Mouse (Mus musculus): ENCODE results near the gene Scarf1. TPM values are rescaled to one million over a fixed set of nuclear protein-coding genes. Genes with fewer than 3 reads are reported as not detected.
A peak's percentile ranks its signal among the peaks of the same experiment; 100 is the strongest.

Scarf1 gene
- polyA plus RNA-seq, 1 experiment from 2014 or later, result 3.6 TPM

- peak within 1 kb of the TSS; percentile 74 for H3K27ac ChIP-seq (ENCODE audit: low read length)
- ATAC-seq, result peak; percentile 74
- H3K27me3 ChIP-seq (replicated peaks; ENCODE audit: control insufficient read depth, insufficient read depth, low read length), result no peaks in the 10 kb centered on the region
- H3K9me3 ChIP-seq (ENCODE audit: control insufficient read depth, low read length), result no peaks in the 10 kb centered on the region
- peaks cover 31% of the 10 kb centered on the region for H3K36me3 ChIP-seq (ENCODE audit: control insufficient read depth, insufficient read depth)
- 2% methylated on average over 42 of the region's 43 CpGs for WGBS
- peak within 1 kb of the TSS; percentile 68 for H3K9ac ChIP-seq (replicated peaks; ENCODE audit: low read depth, low read length)
- peaks cover 15% of the 10 kb centered on the region for H3K4me1 ChIP-seq (replicated peaks; ENCODE audit: control insufficient read depth, insufficient read depth, low read length)
- peak within 1 kb of the TSS; percentile 58 for H3K4me3 ChIP-seq (replicated peaks; ENCODE audit: low read length)
- peak within 1 kb of the TSS; percentile 95 for H3K4me2 ChIP-seq (ENCODE audit: low read length)
Measured at GRCm38 (mm10) chr11:75509741-75510626, 3.4 kb upstream of the Scarf1 start, which contains the start of gene Rilp. Gene Rilp, plus strand, starts transcription at chr11:75510094.

DNA sequence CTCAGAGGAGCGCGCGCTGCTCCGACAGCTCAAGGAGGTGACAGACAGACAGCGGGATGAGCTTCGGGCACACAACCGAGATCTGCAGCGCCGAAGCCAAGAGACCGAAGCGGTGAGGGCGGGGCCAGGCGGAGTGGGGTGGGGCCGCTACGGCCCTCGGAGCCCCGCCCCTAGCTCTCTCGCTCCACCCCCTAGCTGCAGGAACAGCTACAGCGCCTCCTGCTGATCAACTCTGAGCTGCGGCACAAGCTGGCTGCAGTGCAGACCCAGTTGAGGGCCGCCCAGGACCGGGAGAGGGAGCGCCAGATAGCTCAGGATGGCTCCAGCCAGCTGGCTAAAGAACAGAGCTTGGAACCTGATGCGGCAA lies 2.7 kb upstream of the Scarf1 start:
- Histone ChIP-seq H3K36me3 (ENCODE audit: control insufficient read depth, insufficient read depth) (peaks cover 27% of the 10 kb centered on the region), H3K4me2 (ENCODE audit: low read length) (peak overlapping the region; percentile 95), H3K9me3 (ENCODE audit: control insufficient read depth, low read length) (no peaks in the 10 kb centered on the region), H3K9ac (replicated peaks; ENCODE audit: low read depth, low read length) (peak overlapping the region; percentile 68), H3K27ac (ENCODE audit: low read length) (peak overlapping the region; percentile 74), H3K27me3 (replicated peaks; ENCODE audit: control insufficient read depth, insufficient read depth, low read length) (no peaks in the 10 kb centered on the region), H3K4me1 (replicated peaks; ENCODE audit: control insufficient read depth, insufficient read depth, low read length) (peaks cover 15% of the 10 kb centered on the region), H3K4me3 (replicated peaks; ENCODE audit: low read length) (peak overlapping the region; percentile 58)
- peak; percentile 86 for ATAC-seq
- under 1% methylated on average over 24 of the region's 24 CpGs for WGBS

DNA sequence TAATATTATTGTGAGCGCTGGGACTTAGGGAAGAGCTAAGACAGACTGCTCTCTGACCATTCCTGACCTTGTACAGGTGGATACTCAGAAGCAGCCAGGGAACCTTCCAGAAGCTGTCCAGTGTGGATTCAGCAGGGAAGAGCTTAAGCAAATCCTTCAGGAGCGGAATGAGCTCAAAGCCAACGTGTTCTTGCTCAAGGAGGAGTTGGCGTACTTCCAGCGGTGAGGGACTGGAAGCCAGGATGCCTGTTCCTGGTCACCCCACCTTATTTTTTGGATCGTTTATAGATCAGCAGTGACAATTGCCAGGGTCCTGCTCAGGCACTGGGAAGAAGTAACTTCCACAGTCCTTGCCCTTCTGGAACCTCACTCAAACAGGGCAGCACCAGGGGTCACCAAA lies 2.1 kb upstream of the Scarf1 start:
- H3K9ac ChIP-seq (replicated peaks; ENCODE audit: low read depth, low read length), result no peak overlapping the region
- H3K36me3 ChIP-seq (ENCODE audit: control insufficient read depth, insufficient read depth), result peaks cover 23% of the 10 kb centered on the region
- no peak overlapping the region for H3K4me2 ChIP-seq (ENCODE audit: low read length)
- whole genome bisulfite sequencing, result 79% methylated on average over 6 of the region's 6 CpGs
- no peak overlapping the region for H3K27ac ChIP-seq (ENCODE audit: low read length)
- H3K9me3 ChIP-seq (ENCODE audit: control insufficient read depth, low read length), result no peaks in the 10 kb centered on the region
- H3K4me3 ChIP-seq (replicated peaks; ENCODE audit: low read length), result no peak overlapping the region
- H3K4me1 ChIP-seq (replicated peaks; ENCODE audit: control insufficient read depth, insufficient read depth, low read length), result peaks cover 15% of the 10 kb centered on the region
- no peaks in the 10 kb centered on the region for H3K27me3 ChIP-seq (replicated peaks; ENCODE audit: control insufficient read depth, insufficient read depth, low read length)
- ATAC-seq, result no peak

GRCm38 (mm10) chr11:75512301-75513018 lies 880 bp upstream of the Scarf1 start:
- WGBS, result 79% methylated on average over 9 of the region's 9 CpGs
- H3K4me3 ChIP-seq (replicated peaks; ENCODE audit: low read length), result no peak overlapping the region
- H3K4me1 ChIP-seq (replicated peaks; ENCODE audit: control insufficient read depth, insufficient read depth, low read length), result peaks cover 15% of the 10 kb centered on the region
- H3K9me3 ChIP-seq (ENCODE audit: control insufficient read depth, low read length), result no peaks in the 10 kb centered on the region
- no peak for ATAC-seq
- no peak overlapping the region for H3K9ac ChIP-seq (replicated peaks; ENCODE audit: low read depth, low read length)
- H3K27ac ChIP-seq (ENCODE audit: low read length), result no peak overlapping the region
- H3K36me3 ChIP-seq (ENCODE audit: control insufficient read depth, insufficient read depth), result peaks cover 18% of the 10 kb centered on the region
- no peaks in the 10 kb centered on the region for H3K27me3 ChIP-seq (replicated peaks; ENCODE audit: control insufficient read depth, insufficient read depth, low read length)
- no peak overlapping the region for H3K4me2 ChIP-seq (ENCODE audit: low read length)

GRCm38 (mm10) chr11:75515186-75515585 lies 1.8 kb downstream of the Scarf1 start:
- ATAC-seq, result no peak
- Histone ChIP-seq H3K9me3 (ENCODE audit: control insufficient read depth, low read length) (no peaks in the 10 kb centered on the region), H3K27ac (ENCODE audit: low read length) (no peak overlapping the region), H3K4me3 (replicated peaks; ENCODE audit: low read length) (no peak overlapping the region), H3K36me3 (ENCODE audit: control insufficient read depth, insufficient read depth) (no peaks in the 10 kb centered on the region), H3K4me1 (replicated peaks; ENCODE audit: control insufficient read depth, insufficient read depth, low read length) (peaks cover 6% of the 10 kb centered on the region), H3K9ac (replicated peaks; ENCODE audit: low read depth, low read length) (no peak overlapping the region), H3K4me2 (ENCODE audit: low read length) (no peak overlapping the region), H3K27me3 (replicated peaks; ENCODE audit: control insufficient read depth, insufficient read depth, low read length) (no peaks in the 10 kb centered on the region)
- WGBS, result 93% methylated on average over 25 of the region's 25 CpGs

DNA sequence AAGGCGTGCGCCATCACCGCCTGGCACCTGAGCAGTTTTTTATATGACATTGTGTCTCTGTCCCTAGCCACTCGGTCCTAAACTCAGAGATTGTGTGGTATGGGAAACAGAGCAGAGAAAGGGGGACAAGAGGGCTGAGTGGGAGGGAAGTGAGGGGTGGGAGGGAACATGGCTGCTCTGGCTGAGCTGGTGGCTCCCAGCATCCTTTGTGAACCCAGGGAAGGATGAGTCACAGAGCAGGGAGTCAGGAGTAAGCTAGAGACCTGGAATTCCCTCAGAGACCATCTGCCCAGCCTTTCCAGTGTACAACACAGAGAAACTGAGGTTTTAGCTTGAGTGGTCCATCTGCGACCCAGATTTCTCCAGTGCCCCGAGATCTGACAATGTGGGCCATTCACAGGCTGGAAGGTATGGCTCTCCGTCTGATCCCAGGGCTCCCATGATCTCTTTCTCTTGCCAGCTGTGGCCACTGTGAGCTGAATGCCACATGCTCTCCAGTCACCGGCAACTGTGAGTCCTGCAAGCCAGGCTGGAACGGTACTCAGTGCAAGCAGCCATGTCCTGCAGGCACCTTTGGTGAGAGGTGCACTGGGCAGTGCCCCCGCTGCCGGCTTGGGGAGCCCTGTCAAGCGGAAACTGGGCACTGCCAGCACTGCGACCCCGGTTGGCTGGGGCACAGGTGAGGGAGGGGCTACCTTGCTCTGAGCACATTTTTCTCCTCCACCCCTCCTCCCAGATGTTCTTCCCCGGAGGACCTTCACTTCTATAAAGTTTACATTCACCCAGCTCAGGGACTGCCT lies 6.7 kb downstream of the Scarf1 start:
- ATAC-seq, result no peak
- 79% methylated on average over 15 of the region's 15 CpGs for WGBS
- no peaks in the 10 kb centered on the region for H3K36me3 ChIP-seq (ENCODE audit: control insufficient read depth, insufficient read depth)
- H3K9me3 ChIP-seq (ENCODE audit: control insufficient read depth, low read length), result no peaks in the 10 kb centered on the region
- no peak overlapping the region for H3K9ac ChIP-seq (replicated peaks; ENCODE audit: low read depth, low read length)
- no peak overlapping the region for H3K4me3 ChIP-seq (replicated peaks; ENCODE audit: low read length)
- H3K4me2 ChIP-seq (ENCODE audit: low read length), result no peak overlapping the region
- no peaks in the 10 kb centered on the region for H3K27me3 ChIP-seq (replicated peaks; ENCODE audit: control insufficient read depth, insufficient read depth, low read length)
- H3K4me1 ChIP-seq (replicated peaks; ENCODE audit: control insufficient read depth, insufficient read depth, low read length), result no peaks in the 10 kb centered on the region
- no peak overlapping the region for H3K27ac ChIP-seq (ENCODE audit: low read length)

- no peak overlapping the region for H3K4me2 ChIP-seq (ENCODE audit: low read length)
- H3K9me3 ChIP-seq (ENCODE audit: control insufficient read depth, low read length), result no peaks in the 10 kb centered on the region
- 81% methylated on average over 4 of the region's 4 CpGs for WGBS
- H3K27me3 ChIP-seq (replicated peaks; ENCODE audit: control insufficient read depth, insufficient read depth, low read length), result no peaks in the 10 kb centered on the region
- no peak overlapping the region for H3K27ac ChIP-seq (ENCODE audit: low read length)
- ATAC-seq, result no peak
- H3K4me1 ChIP-seq (replicated peaks; ENCODE audit: control insufficient read depth, insufficient read depth, low read length), result no peaks in the 10 kb centered on the region
- no peaks in the 10 kb centered on the region for H3K36me3 ChIP-seq (ENCODE audit: control insufficient read depth, insufficient read depth)
- H3K4me3 ChIP-seq (replicated peaks; ENCODE audit: low read length), result no peak overlapping the region
- H3K9ac ChIP-seq (replicated peaks; ENCODE audit: low read depth, low read length), result no peak overlapping the region
Measured at GRCm38 (mm10) chr11:75521609-75522008, 8.3 kb downstream of the Scarf1 start.

DNA sequence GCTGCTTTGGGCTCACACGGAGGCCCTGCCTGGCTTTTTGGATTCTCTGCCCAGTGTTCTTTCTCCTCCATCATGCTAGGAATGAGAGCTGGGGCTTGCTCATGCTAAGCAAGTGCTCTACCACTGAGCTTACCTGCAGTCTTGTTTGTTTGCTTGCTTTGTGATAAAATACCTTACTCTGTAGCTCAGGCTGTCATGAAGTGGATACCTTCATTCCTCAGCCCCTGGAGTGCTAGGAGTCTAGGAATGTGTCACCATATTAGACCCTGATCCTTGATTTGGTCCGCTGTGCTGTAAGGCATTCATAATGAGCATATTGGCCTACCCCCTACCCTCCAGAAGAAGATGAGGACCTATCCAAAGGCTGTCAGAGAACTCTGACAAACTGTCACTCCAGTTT lies 9.5 kb downstream of the Scarf1 start:
- no peak for ATAC-seq
- Histone ChIP-seq H3K27ac (ENCODE audit: low read length) (no peak overlapping the region), H3K36me3 (ENCODE audit: control insufficient read depth, insufficient read depth) (no peaks in the 10 kb centered on the region), H3K4me1 (replicated peaks; ENCODE audit: control insufficient read depth, insufficient read depth, low read length) (no peaks in the 10 kb centered on the region), H3K27me3 (replicated peaks; ENCODE audit: control insufficient read depth, insufficient read depth, low read length) (no peaks in the 10 kb centered on the region), H3K4me2 (ENCODE audit: low read length) (no peak overlapping the region), H3K9ac (replicated peaks; ENCODE audit: low read depth, low read length) (no peak overlapping the region), H3K9me3 (ENCODE audit: control insufficient read depth, low read length) (no peaks in the 10 kb centered on the region), H3K4me3 (replicated peaks; ENCODE audit: low read length) (no peak overlapping the region)
- WGBS, result 96% methylated on average over 2 of the region's 2 CpGs

All from forebrain, embryonic 16.5 days (tissue).